Mouse (Mus musculus): ENCODE measurements around the gene Zscan10. TPM values are rescaled to one million over a fixed set of nuclear protein-coding genes. Genes with fewer than 3 reads are reported as not detected.

The Zscan10 gene
- 0.37 and 0.45 TPM in 2 replicates for polyA plus RNA-seq (2016; fragmentation: Nextera tagmentation; extraction: Ambion mirVana)

DNA sequence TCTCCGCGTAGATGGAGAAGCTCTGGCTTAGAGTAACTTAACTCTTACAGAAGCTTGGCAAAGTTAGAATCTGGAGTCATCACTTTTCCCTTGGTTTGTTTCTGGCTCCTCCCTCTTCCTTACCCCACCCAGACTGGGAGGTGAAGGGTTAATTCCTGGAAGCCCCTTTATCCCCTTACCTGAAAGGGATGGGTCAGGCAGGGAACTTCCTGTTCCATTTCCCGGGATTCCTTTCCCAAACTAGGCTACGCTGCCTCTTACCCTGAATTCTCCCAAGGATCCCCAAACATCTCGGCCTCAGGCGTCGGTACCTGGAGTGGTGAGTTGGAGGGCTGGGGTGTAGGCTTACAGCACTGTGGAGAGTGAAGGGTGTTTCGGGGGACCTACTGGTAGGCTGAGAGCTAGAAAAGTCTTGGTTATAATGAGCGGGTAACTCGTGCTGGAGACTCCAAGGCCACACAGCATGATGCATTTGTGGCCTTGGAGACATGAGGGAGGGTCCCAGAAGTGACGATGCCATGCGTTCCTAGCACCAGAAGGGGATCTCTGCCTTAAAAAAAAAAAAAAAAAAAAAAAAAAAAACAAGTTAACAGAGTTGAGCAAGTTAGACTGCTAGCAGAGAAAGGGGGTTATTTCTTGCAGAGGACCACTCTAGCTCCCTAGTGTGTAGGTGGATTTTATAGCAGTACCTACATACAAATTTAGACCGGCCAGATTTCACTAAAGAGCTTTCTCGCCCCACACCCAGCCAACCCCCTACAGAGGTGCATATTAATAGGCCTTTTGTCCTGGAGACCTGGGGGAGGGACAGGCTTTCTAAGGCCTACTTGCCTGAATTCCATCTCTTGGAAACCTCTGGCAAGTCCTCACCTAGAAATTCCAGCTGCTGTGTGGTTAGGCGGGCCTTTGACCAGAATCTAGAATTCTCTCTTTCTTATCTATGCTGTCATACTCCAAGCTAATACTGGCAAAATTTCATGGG lies at the start of gene Zscan10:
Zscan10 (plus strand) TSS at position 216 of the 982 bp plus-strand sequence.
- Histone ChIP-seq H3K9me3 (no peaks in the 10 kb centered on the region), H3K4me1 (replicated peaks) (peaks cover 26% of the 10 kb centered on the region), H3K4me3 (replicated peaks) (no peak within 1 kb of the TSS), H3K27ac (peak within 1 kb of the TSS; percentile 93), H3K36me3 (no peaks in the 10 kb centered on the region), H3K9ac (replicated peaks) (no peak within 1 kb of the TSS), H3K27me3 (no peaks in the 10 kb centered on the region), H3K4me2 (peak within 1 kb of the TSS; percentile 67; the same call in 1 of the 2 replicates)
- 38% methylated on average over 15 of the region's 15 CpGs for WGBS
- no peak for ATAC-seq (ENCODE audit: insufficient number of reproducible peaks, insufficient read depth, low FRiP score, low TSS enrichment, low read depth)

DNA sequence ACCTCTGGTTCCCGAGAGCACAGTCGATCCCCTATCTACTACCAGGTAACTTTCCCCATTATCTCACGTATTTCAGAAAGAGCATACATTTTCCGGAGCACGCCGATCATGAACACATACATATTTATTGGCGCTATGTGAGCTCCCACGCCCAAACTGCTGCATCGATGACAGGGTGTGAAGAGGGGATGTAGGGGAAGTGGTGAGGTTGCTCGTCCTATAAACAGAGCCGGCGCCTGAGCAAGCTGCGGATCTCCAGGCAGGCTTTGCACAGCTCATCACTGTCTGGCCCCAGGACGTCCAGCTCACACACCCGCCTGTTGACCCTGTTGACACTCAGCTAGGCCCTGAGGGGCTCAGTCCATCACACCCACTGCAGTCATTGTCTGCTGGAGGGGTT lies 49.8 kb upstream of the Zscan10 start:
- Histone ChIP-seq H3K27ac (peak overlapping the region; percentile 59), H3K4me1 (replicated peaks) (peaks cover 8% of the 10 kb centered on the region), H3K27me3 (no peaks in the 10 kb centered on the region), H3K36me3 (peaks cover 19% of the 10 kb centered on the region), H3K9me3 (no peaks in the 10 kb centered on the region), H3K9ac (replicated peaks) (peak overlapping the region; percentile 45), H3K4me2 (peak overlapping the region; percentile 74), H3K4me3 (replicated peaks) (peak overlapping the region; percentile 57)
- under 1% methylated on average over 15 of the region's 15 CpGs for WGBS
- ATAC-seq (ENCODE audit: insufficient number of reproducible peaks, insufficient read depth, low FRiP score, low TSS enrichment, low read depth), result no peak

DNA sequence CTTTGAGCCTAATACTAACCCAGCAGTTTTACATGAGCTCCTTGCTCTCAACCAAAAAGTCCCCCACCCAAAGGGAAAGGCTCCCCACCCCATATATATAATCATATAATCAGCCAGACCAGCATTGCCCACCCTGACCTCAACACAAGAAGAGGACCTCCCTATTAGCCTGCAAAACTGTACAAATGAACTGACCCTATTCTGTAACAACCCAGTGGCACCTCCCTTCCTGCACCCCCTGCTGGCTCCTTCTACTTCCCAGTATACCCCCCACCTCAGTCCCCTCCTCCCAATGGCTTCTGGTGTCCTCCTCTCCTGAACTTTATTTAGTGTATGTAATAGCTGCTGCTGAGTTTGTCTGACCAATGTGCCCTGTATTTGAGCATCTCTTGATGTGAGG lies 49.2 kb upstream of the Zscan10 start:
- no peak for ATAC-seq (ENCODE audit: insufficient number of reproducible peaks, insufficient read depth, low FRiP score, low TSS enrichment, low read depth)
- Histone ChIP-seq H3K9me3 (no peaks in the 10 kb centered on the region), H3K4me3 (replicated peaks) (peak overlapping the region; percentile 57), H3K27ac (no peak overlapping the region), H3K4me2 (peak overlapping the region; percentile 74), H3K4me1 (replicated peaks) (peaks cover 8% of the 10 kb centered on the region), H3K36me3 (peaks cover 24% of the 10 kb centered on the region), H3K9ac (replicated peaks) (no peak overlapping the region; the same call in 1 of the 2 replicates), H3K27me3 (no peaks in the 10 kb centered on the region)

DNA sequence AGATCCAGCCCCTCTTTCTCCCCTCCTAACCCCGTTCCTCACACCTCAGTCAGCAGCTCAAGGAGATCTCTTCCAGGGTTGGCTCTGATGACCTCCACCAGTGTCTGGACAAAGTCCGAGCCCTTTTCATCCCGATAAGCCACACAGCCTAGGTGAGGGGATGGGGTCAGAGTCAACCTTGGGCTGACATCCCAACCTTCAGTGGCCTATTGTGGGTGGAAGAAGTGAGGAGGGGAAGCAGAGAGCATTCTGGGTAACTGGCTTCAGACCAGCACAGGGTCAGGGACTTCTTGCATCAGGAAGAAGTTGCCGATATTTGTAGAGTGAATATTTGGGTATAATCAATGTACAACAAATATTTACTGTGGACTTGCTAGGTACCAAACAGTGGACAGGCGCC lies 48.7 kb upstream of the Zscan10 start:
- H3K4me3 ChIP-seq (replicated peaks), result no peak overlapping the region
- ATAC-seq (ENCODE audit: insufficient number of reproducible peaks, insufficient read depth, low FRiP score, low TSS enrichment, low read depth), result no peak
- peaks cover 30% of the 10 kb centered on the region for H3K36me3 ChIP-seq
- no peak overlapping the region for H3K27ac ChIP-seq
- H3K4me1 ChIP-seq (replicated peaks), result peaks cover 8% of the 10 kb centered on the region
- H3K9me3 ChIP-seq, result no peaks in the 10 kb centered on the region
- no peak overlapping the region for H3K9ac ChIP-seq (replicated peaks)
- 71% methylated on average over 4 of the region's 5 CpGs for WGBS
- no peaks in the 10 kb centered on the region for H3K27me3 ChIP-seq
- no peak overlapping the region for H3K4me2 ChIP-seq

DNA sequence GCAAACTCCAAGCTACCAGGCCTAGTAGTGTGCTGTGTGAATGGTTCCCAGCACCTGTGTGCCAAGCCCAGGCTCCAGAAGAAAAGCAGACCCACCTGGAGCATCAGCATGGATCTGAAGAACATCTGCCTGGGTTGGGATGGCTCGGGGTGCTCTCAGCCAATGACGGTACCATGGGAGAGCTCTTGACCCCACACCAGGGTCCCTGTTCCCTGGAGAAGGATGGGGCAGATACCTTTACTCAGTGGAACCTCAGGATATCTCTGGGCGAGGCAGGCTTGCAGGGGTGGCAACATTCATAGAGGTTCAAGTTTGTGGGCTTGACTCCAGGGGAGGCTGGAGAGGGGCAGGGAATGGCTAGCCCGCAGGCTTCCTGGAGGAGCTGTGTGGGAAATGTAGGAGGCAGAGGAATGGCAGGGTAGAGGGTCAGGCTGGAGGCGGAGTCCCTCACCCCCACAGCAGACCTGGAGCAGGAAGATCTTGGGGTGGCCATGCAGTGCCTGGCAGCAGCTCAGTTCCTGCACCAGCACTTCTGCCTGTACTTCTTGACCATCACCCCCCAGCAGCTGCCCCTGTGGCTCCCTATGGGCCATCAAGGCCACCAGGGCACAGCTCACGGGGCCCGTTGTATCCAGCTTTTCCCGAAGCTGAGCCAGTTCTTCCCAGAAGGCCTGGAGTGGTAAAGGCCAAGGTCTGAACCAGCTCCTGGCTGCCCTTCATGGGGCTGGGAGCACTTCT lies 47.6 kb upstream of the Zscan10 start:
- H3K4me3 ChIP-seq (replicated peaks), result no peak overlapping the region
- ATAC-seq (ENCODE audit: insufficient number of reproducible peaks, insufficient read depth, low FRiP score, low TSS enrichment, low read depth), result no peak
- no peak overlapping the region for H3K27ac ChIP-seq

DNA sequence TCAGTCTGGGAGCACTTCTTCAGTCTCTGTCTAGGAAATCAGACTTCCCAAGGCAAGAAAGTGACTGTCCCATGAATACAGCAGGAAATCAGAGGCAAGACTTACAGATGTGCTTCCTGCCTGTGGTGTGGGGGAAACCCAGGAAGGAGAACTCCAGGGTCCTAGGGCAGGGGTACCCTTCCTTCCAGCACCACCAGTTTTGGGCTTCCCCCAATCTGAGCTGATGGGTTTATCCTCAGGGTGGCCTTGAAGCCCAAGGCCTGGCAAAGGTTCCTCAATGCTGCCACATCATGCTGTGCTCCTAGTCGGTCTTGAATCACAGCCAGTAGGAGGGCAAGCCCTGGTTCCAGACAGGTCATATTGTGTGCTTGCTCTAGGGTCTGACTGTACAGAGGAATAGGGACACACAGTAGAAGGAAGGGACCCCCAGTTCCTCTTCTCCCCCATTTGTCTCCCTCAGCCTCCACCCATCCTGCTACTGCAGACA lies 47.0 kb upstream of the Zscan10 start:
- 50% methylated on average over 1 of the region's 1 CpGs for WGBS

More for the DNA sequence above, 47.6 kb upstream of the Zscan10 start:
- WGBS, result 88% methylated on average over 8 of the region's 8 CpGs
- Histone ChIP-seq H3K4me2 (no peak overlapping the region), H3K4me1 (replicated peaks) (peaks cover 8% of the 10 kb centered on the region), H3K27me3 (no peaks in the 10 kb centered on the region), H3K9ac (replicated peaks) (no peak overlapping the region), H3K9me3 (no peaks in the 10 kb centered on the region), H3K36me3 (peaks cover 41% of the 10 kb centered on the region)

DNA sequence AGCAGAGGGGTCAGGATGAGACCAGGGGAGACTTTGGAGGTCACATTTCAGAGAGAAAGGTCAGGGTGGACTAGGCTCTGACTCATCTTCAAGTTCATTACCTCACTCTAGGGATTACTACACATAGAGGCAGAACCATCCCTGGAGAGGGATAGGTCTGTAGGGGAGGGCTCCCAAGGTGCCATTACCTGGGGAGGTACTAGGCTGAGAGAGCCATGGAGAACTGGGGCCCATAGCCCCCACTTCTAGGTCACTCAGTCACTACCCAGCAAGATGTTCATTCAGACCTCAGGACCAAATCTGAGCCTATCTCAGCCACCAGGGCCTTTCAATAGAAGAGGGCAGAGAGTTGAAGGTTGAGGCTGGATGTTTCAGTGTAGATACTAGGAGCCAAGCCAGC lies 46.3 kb upstream of the Zscan10 start:
- Histone ChIP-seq H3K9ac (replicated peaks) (no peak overlapping the region), H3K4me2 (no peak overlapping the region), H3K36me3 (peaks cover 53% of the 10 kb centered on the region), H3K27me3 (no peaks in the 10 kb centered on the region), H3K4me3 (replicated peaks) (no peak overlapping the region), H3K27ac (no peak overlapping the region), H3K9me3 (no peaks in the 10 kb centered on the region), H3K4me1 (replicated peaks) (peaks cover 8% of the 10 kb centered on the region)
- ATAC-seq (ENCODE audit: insufficient number of reproducible peaks, insufficient read depth, low FRiP score, low TSS enrichment, low read depth), result no peak

More for the DNA sequence above, 47.0 kb upstream of the Zscan10 start:
- no peak overlapping the region for H3K27ac ChIP-seq
- H3K9ac ChIP-seq (replicated peaks), result no peak overlapping the region
- H3K4me1 ChIP-seq (replicated peaks), result peaks cover 8% of the 10 kb centered on the region
- peaks cover 47% of the 10 kb centered on the region for H3K36me3 ChIP-seq
- no peak for ATAC-seq (ENCODE audit: insufficient number of reproducible peaks, insufficient read depth, low FRiP score, low TSS enrichment, low read depth)
- H3K4me3 ChIP-seq (replicated peaks), result no peak overlapping the region
- no peaks in the 10 kb centered on the region for H3K9me3 ChIP-seq
- H3K27me3 ChIP-seq, result no peaks in the 10 kb centered on the region
- H3K4me2 ChIP-seq, result no peak overlapping the region

DNA sequence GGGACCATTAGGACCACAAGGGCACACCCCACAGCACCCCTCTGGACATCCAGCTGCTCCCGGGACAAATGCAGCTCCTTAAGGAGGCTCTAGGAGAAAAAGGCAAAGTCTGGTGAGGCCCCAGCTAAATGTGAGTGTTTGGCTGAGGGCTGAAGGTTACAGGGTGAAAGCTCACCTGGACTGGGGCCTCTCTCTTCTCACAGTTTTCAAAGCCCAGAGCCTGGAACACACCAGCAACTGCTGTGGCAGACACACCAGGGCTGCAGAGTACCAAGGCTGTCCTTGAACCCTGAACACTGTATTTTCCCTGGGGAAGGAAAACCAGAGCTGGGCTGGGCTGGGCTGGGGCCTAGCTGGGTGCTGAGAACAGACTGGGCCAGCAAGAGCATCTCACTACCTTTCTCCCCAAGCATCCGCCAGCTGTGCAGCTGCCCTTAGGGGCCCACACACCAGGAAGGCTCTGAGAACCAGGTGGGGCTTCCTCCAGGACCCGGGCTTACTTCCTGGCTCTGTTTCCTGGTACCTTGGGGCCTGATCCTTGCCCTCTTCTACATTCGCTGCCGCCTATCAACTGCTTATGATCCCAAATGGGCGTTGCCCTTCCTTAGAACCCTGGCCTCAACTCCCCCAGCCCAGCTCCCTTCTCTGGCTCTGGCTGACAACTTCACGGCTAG lies 45.3 kb upstream of the Zscan10 start:
- Histone ChIP-seq H3K4me1 (replicated peaks) (peaks cover 8% of the 10 kb centered on the region), H3K36me3 (peaks cover 64% of the 10 kb centered on the region), H3K9ac (replicated peaks) (0 out of 2 replicates have a peak overlapping the region, but pooled peaks have one; percentile 31), H3K9me3 (no peaks in the 10 kb centered on the region), H3K4me3 (replicated peaks) (no peak overlapping the region), H3K4me2 (no peak overlapping the region), H3K27me3 (no peaks in the 10 kb centered on the region), H3K27ac (no peak overlapping the region)
- ATAC-seq (ENCODE audit: insufficient number of reproducible peaks, insufficient read depth, low FRiP score, low TSS enrichment, low read depth), result no peak
- WGBS, result 81% methylated on average over 7 of the region's 7 CpGs

DNA sequence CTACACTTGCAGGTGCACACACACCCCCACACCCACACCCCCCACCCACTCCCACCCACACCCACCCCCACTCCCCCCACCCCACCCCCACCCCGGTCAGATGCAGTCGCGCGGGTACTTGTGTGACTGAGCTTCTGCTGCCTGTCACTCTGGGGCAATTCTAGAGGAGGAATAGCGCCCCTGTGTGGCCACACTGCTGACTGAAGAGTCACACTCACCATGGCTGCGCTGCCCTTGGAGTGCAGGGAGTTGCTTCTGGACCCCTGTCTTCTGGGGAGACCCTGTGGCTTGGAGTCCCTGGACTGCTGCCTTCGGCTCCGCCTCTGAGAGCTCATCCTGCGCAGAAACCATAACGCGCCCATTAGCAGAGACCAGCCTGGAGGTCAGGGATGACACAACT lies 40.9 kb upstream of the Zscan10 start:
- Histone ChIP-seq H3K27me3 (no peaks in the 10 kb centered on the region), H3K4me2 (no peak overlapping the region), H3K36me3 (peaks cover 72% of the 10 kb centered on the region), H3K4me1 (replicated peaks) (peaks cover 7% of the 10 kb centered on the region), H3K9ac (replicated peaks) (no peak overlapping the region), H3K4me3 (replicated peaks) (no peak overlapping the region), H3K9me3 (no peaks in the 10 kb centered on the region), H3K27ac (no peak overlapping the region)
- no peak for ATAC-seq (ENCODE audit: insufficient number of reproducible peaks, insufficient read depth, low FRiP score, low TSS enrichment, low read depth)
- WGBS, result 61% methylated on average over 11 of the region's 11 CpGs

DNA sequence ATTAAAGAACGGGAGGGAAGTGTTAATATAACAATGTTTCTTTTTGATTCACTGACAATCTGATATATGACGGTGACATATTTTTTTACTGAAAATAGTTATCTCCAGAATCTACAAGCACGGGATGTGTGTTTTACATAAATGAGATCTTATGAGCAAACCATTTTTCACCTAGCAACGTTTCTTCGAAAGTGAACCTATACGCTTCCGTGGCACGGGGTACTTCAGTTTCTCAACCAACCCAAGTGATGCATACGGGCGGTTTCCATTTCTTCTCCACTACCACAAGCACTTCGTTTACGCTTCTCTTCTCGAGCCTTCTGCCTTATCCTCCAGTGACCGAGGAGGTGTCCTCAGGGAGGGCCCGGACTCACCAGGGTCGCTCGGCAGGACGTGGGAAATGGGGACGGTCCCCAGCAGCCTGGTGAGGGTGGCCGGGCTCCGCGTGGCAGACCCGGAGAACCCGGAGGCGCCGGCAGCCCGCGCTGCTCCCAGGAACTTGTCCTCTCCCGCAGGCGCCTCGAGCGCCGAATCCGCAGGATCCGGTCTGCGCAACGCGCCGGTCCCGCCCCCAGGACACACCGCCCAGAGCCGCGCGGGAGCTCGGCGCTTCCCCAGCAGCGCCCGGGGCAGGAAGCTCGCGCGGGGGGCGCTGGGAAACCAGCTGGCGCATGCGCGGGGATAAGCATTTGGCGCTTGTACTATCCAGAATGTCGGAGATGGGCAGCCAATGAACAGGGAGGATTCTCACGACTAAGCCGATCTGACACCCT lies 36.9 kb upstream of the Zscan10 start, which contains the start of gene Zfp213:
Zfp213 (minus strand) TSS at position 644 of the 773 bp plus-strand sequence.
- H3K27me3 ChIP-seq, result no peaks in the 10 kb centered on the region
- WGBS, result under 1% methylated on average over 59 of the region's 59 CpGs
- H3K9ac ChIP-seq (replicated peaks), result peak within 1 kb of the TSS; percentile 89
- peak within 1 kb of the TSS; percentile 57 for H3K4me2 ChIP-seq
- H3K27ac ChIP-seq, result peak within 1 kb of the TSS; percentile 93
- peak within 1 kb of the TSS; percentile 78 for H3K4me3 ChIP-seq (replicated peaks)
- ATAC-seq (ENCODE audit: insufficient number of reproducible peaks, insufficient read depth, low FRiP score, low TSS enrichment, low read depth), result peak; percentile 92
- peaks cover 13% of the 10 kb centered on the region for H3K4me1 ChIP-seq (replicated peaks)
- H3K36me3 ChIP-seq, result peaks cover 32% of the 10 kb centered on the region
- no peaks in the 10 kb centered on the region for H3K9me3 ChIP-seq
